Mouse (Mus musculus): Measurements from ENCODE around the gene Csrp2. TPM values are rescaled to one million over a fixed set of nuclear protein-coding genes. Genes with fewer than 3 reads are reported as not detected.

Csrp2 gene
- polyA plus RNA-seq, 1 experiment from 2014 or later = 148 TPM

- no peak overlapping the region for H3K4me2 ChIP-seq (replicated peaks)
- no peak overlapping the region for H3K9ac ChIP-seq
- no peaks in the 10 kb centered on the region for H3K27me3 ChIP-seq
- H3K36me3 ChIP-seq = peaks cover 29% of the 10 kb centered on the region
- no peaks in the 10 kb centered on the region for H3K4me1 ChIP-seq
- no peaks in the 10 kb centered on the region for H3K9me3 ChIP-seq (replicated peaks)
- H3K4me3 ChIP-seq = no peak overlapping the region
- no peak for ATAC-seq (ENCODE audit: low FRiP score)
- WGBS = 81% methylated on average over 9 of the region's 9 CpGs
- no peak overlapping the region for H3K27ac ChIP-seq
These were observed 33.4 kb downstream of the Csrp2 start for GRCm38 (mm10) chr10:110952937-110953451.

GRCm38 (mm10) chr10:110958879-110959278 lies 39.3 kb downstream of the Csrp2 start:
- H3K27ac ChIP-seq = no peak overlapping the region
- H3K9ac ChIP-seq = no peak overlapping the region
- no peak overlapping the region for H3K4me3 ChIP-seq
- no peak for ATAC-seq (ENCODE audit: low FRiP score)
- no peaks in the 10 kb centered on the region for H3K9me3 ChIP-seq (replicated peaks)
- WGBS = 93% methylated on average over 6 of the region's 6 CpGs
- no peaks in the 10 kb centered on the region for H3K4me1 ChIP-seq
- no peaks in the 10 kb centered on the region for H3K27me3 ChIP-seq
- H3K4me2 ChIP-seq (replicated peaks) = no peak overlapping the region
- peaks cover 35% of the 10 kb centered on the region for H3K36me3 ChIP-seq

- Histone ChIP-seq H3K27ac (no peak overlapping the region), H3K36me3 (peaks cover 35% of the 10 kb centered on the region), H3K27me3 (no peaks in the 10 kb centered on the region), H3K9ac (no peak overlapping the region), H3K4me1 (no peaks in the 10 kb centered on the region), H3K9me3 (replicated peaks) (no peaks in the 10 kb centered on the region), H3K4me3 (no peak overlapping the region), H3K4me2 (replicated peaks) (no peak overlapping the region)
- WGBS = 93% methylated on average over 8 of the region's 8 CpGs
- ATAC-seq (ENCODE audit: low FRiP score) = no peak
These were observed 40.2 kb downstream of the Csrp2 start for GRCm38 (mm10) chr10:110959781-110960180.

GRCm38 (mm10) chr10:110960841-110961240 lies 41.3 kb downstream of the Csrp2 start:
- Histone ChIP-seq H3K27me3 (no peaks in the 10 kb centered on the region), H3K9ac (no peak overlapping the region), H3K9me3 (replicated peaks) (no peaks in the 10 kb centered on the region), H3K27ac (no peak overlapping the region), H3K4me3 (no peak overlapping the region), H3K36me3 (peaks cover 28% of the 10 kb centered on the region), H3K4me1 (no peaks in the 10 kb centered on the region), H3K4me2 (replicated peaks) (no peak overlapping the region)
- no peak for ATAC-seq (ENCODE audit: low FRiP score)
- WGBS = 95% methylated on average over 6 of the region's 6 CpGs

- no peaks in the 10 kb centered on the region for H3K4me1 ChIP-seq
- no peak overlapping the region for H3K9ac ChIP-seq
- whole genome bisulfite sequencing = 36% methylated on average over 1 of the region's 1 CpGs
- no peaks in the 10 kb centered on the region for H3K27me3 ChIP-seq
- no peak overlapping the region for H3K4me3 ChIP-seq
- no peak overlapping the region for H3K27ac ChIP-seq
- no peaks in the 10 kb centered on the region for H3K9me3 ChIP-seq (replicated peaks)
- ATAC-seq (ENCODE audit: low FRiP score) = no peak
- H3K4me2 ChIP-seq (replicated peaks) = no peak overlapping the region
- H3K36me3 ChIP-seq = peaks cover 28% of the 10 kb centered on the region
These were observed 42.6 kb downstream of the Csrp2 start for GRCm38 (mm10) chr10:110962172-110962571.

GRCm38 (mm10) chr10:110971044-110971443 lies 51.5 kb downstream of the Csrp2 start:
- 93% methylated on average over 3 of the region's 3 CpGs for WGBS
- peaks cover 32% of the 10 kb centered on the region for H3K36me3 ChIP-seq
- H3K27ac ChIP-seq = no peak overlapping the region

GRCm38 (mm10) chr10:110971483-110971882 lies 51.9 kb downstream of the Csrp2 start:
- Histone ChIP-seq H3K27ac (no peak overlapping the region), H3K4me3 (no peak overlapping the region), H3K9me3 (replicated peaks) (no peaks in the 10 kb centered on the region), H3K4me2 (replicated peaks) (no peak overlapping the region), H3K9ac (no peak overlapping the region), H3K36me3 (peaks cover 32% of the 10 kb centered on the region), H3K4me1 (no peaks in the 10 kb centered on the region), H3K27me3 (no peaks in the 10 kb centered on the region)
- ATAC-seq (ENCODE audit: low FRiP score) = no peak
- 90% methylated on average over 6 of the region's 6 CpGs for WGBS

More at GRCm38 (mm10) chr10:110971044-110971443, 51.5 kb downstream of the Csrp2 start:
- Histone ChIP-seq H3K4me2 (replicated peaks) (no peak overlapping the region), H3K9ac (no peak overlapping the region), H3K4me3 (no peak overlapping the region), H3K9me3 (replicated peaks) (no peaks in the 10 kb centered on the region), H3K27me3 (no peaks in the 10 kb centered on the region), H3K4me1 (no peaks in the 10 kb centered on the region)
- ATAC-seq (ENCODE audit: low FRiP score) = no peak

GRCm38 (mm10) chr10:110971998-110972397 lies 52.4 kb downstream of the Csrp2 start:
- H3K9ac ChIP-seq = no peak overlapping the region
- no peaks in the 10 kb centered on the region for H3K9me3 ChIP-seq (replicated peaks)
- no peak overlapping the region for H3K4me2 ChIP-seq (replicated peaks)
- H3K27ac ChIP-seq = no peak overlapping the region
- WGBS = 86% methylated on average over 9 of the region's 9 CpGs
- ATAC-seq (ENCODE audit: low FRiP score) = no peak
- H3K36me3 ChIP-seq = peaks cover 31% of the 10 kb centered on the region
- H3K4me3 ChIP-seq = no peak overlapping the region
- no peaks in the 10 kb centered on the region for H3K27me3 ChIP-seq
- no peaks in the 10 kb centered on the region for H3K4me1 ChIP-seq

- H3K4me2 ChIP-seq (replicated peaks) = no peak overlapping the region
- no peak overlapping the region for H3K27ac ChIP-seq
- H3K4me1 ChIP-seq = no peaks in the 10 kb centered on the region
- no peaks in the 10 kb centered on the region for H3K9me3 ChIP-seq (replicated peaks)
- peak; percentile 50 for ATAC-seq (ENCODE audit: low FRiP score)
- no peak overlapping the region for H3K9ac ChIP-seq
- no peaks in the 10 kb centered on the region for H3K27me3 ChIP-seq
- 58% methylated on average over 3 of the region's 3 CpGs for WGBS
- no peak overlapping the region for H3K4me3 ChIP-seq
- peaks cover 37% of the 10 kb centered on the region for H3K36me3 ChIP-seq
These were observed 54.9 kb downstream of the Csrp2 start for GRCm38 (mm10) chr10:110974463-110974862.

GRCm38 (mm10) chr10:110974885-110975284 lies 55.3 kb downstream of the Csrp2 start:
- 86% methylated on average over 1 of the region's 1 CpGs for WGBS
- ATAC-seq (ENCODE audit: low FRiP score) = peak; percentile 24; the same call in 1 of the 2 replicates
- H3K4me2 ChIP-seq (replicated peaks) = no peak overlapping the region

GRCm38 (mm10) chr10:110976046-110976445 lies 56.5 kb downstream of the Csrp2 start:
- H3K4me2 ChIP-seq (replicated peaks) = no peak overlapping the region
- no peaks in the 10 kb centered on the region for H3K4me1 ChIP-seq
- H3K9ac ChIP-seq = no peak overlapping the region
- no peak overlapping the region for H3K4me3 ChIP-seq
- no peaks in the 10 kb centered on the region for H3K27me3 ChIP-seq
- H3K27ac ChIP-seq = no peak overlapping the region
- 23% methylated on average over 1 of the region's 1 CpGs for WGBS
- peaks cover 36% of the 10 kb centered on the region for H3K36me3 ChIP-seq
- no peaks in the 10 kb centered on the region for H3K9me3 ChIP-seq (replicated peaks)
- peak; percentile 65 for ATAC-seq (ENCODE audit: low FRiP score)

More at GRCm38 (mm10) chr10:110974885-110975284, 55.3 kb downstream of the Csrp2 start:
- H3K9me3 ChIP-seq (replicated peaks) = no peaks in the 10 kb centered on the region
- no peak overlapping the region for H3K9ac ChIP-seq
- no peak overlapping the region for H3K4me3 ChIP-seq
- peaks cover 34% of the 10 kb centered on the region for H3K36me3 ChIP-seq
- no peaks in the 10 kb centered on the region for H3K4me1 ChIP-seq
- no peaks in the 10 kb centered on the region for H3K27me3 ChIP-seq
- H3K27ac ChIP-seq = no peak overlapping the region

GRCm38 (mm10) chr10:110977379-110977778 lies 57.8 kb downstream of the Csrp2 start:
- 56% methylated on average over 2 of the region's 2 CpGs for WGBS
- Histone ChIP-seq H3K36me3 (peaks cover 27% of the 10 kb centered on the region), H3K4me2 (replicated peaks) (no peak overlapping the region), H3K9me3 (replicated peaks) (no peaks in the 10 kb centered on the region), H3K27ac (no peak overlapping the region), H3K4me3 (no peak overlapping the region), H3K4me1 (no peaks in the 10 kb centered on the region), H3K27me3 (no peaks in the 10 kb centered on the region), H3K9ac (no peak overlapping the region)
- no peak for ATAC-seq (ENCODE audit: low FRiP score)

GRCm38 (mm10) chr10:110979431-110979830 lies 59.8 kb downstream of the Csrp2 start:
- Histone ChIP-seq H3K9me3 (replicated peaks) (no peaks in the 10 kb centered on the region), H3K27me3 (no peaks in the 10 kb centered on the region), H3K36me3 (peaks cover 21% of the 10 kb centered on the region), H3K9ac (no peak overlapping the region), H3K27ac (no peak overlapping the region), H3K4me1 (no peaks in the 10 kb centered on the region), H3K4me2 (replicated peaks) (no peak overlapping the region), H3K4me3 (no peak overlapping the region)
- ATAC-seq (ENCODE audit: low FRiP score) = no peak
- WGBS = 83% methylated on average over 2 of the region's 2 CpGs
